ENCODE assay signal across 8 mouse cellular contexts in the genomic region with DNA sequence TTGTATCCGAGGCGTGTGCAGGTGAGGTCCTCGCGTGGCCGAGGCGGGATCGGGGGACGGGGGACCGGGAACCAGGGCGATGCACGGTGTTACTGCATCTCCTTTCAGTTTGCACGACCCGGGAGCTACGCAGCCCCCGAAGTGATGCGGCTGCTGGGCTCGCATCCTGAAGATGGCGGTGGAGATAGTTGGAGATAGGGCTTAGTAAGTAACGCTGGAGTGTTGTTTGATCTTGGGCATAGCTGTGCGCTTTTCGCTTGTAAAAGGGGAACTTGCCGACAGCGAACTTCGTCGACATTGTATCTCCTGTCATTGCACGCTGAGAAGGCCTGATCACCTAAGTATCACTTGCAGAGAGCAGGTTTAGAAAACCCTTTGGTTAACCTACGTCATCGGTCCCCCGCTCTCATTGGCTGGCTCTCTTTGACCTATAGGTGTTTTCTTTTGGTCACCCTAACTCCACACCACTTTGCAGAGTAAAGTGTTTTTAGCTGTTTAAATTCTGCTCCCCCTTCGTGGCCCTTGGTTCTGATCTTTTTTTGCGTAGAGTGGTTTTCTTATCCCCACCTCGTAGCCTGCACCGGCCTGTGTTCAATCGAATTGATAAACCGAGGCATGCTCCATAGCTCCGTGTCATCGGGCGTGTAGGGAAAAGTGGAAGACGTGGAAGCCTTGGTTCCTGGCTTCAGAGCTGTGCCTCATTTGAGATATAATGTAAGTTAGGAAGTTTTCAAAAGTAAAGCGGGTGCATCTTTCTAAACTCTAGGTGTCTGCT. TPM values are rescaled to one million over a fixed set of nuclear protein-coding genes. Genes with fewer than 3 reads are reported as not detected.
DNase-seq lines count a peak whose midpoint lies in the region; ATAC-seq lines count a peak whose summit lies in the region.

No protein-coding gene starts in this region.

- no peaks in the 10 kb centered on the region for H3K9me3 ChIP-seq in heart, embryonic 10.5 days
- no peaks in the 10 kb centered on the region for H3K9me3 ChIP-seq in forebrain, embryonic 14.5 days (replicated peaks; ENCODE audit: control insufficient read depth, low read length)
- no peaks in the 10 kb centered on the region for H3K9me3 ChIP-seq in midbrain, embryonic 12.5 days

- ATAC-seq in forebrain, embryonic 14.5 days, result no peak; the same call in 1 of the 2 replicates
- ATAC-seq in midbrain, embryonic 12.5 days (ENCODE audit: low FRiP score, low read depth), result 0 out of 2 replicates have a peak, but pooled peaks have one; percentile 5

- H3K4me1 ChIP-seq in heart, embryonic 10.5 days, result peaks cover 43% of the 10 kb centered on the region
- peaks cover 14% of the 10 kb centered on the region for H3K4me1 ChIP-seq in forebrain, embryonic 14.5 days (ENCODE audit: control insufficient read depth, insufficient read depth, low read length)
- H3K4me1 ChIP-seq in midbrain, embryonic 12.5 days, result peaks cover 33% of the 10 kb centered on the region

- peaks cover 5% of the 10 kb centered on the region; the same call in 1 of the 2 replicates for H3K36me3 ChIP-seq in heart, embryonic 10.5 days
- H3K36me3 ChIP-seq in forebrain, embryonic 14.5 days (ENCODE audit: control insufficient read depth, insufficient read depth, low read length), result no peaks in the 10 kb centered on the region
- H3K36me3 ChIP-seq in midbrain, embryonic 12.5 days, result no peaks in the 10 kb centered on the region

- intact Hi-C loops in heart, postnatal 25 days (cut with DNase I), result no loop called here
- intact Hi-C loops in left cerebral cortex, postnatal 36 days (cut with DNase I), result no loop called here

- peak overlapping the region; percentile 87 for H3K4me2 ChIP-seq in forebrain, embryonic 14.5 days (ENCODE audit: low read length)
- H3K4me2 ChIP-seq in midbrain, embryonic 12.5 days (replicated peaks), result peak overlapping the region; percentile 75

- no peaks in the 10 kb centered on the region for H3K27me3 ChIP-seq in heart, embryonic 10.5 days (ENCODE audit: insufficient read depth, poor library complexity, severe bottlenecking)
- no peaks in the 10 kb centered on the region for H3K27me3 ChIP-seq in forebrain, embryonic 14.5 days (replicated peaks; ENCODE audit: control insufficient read depth, insufficient read depth, low read length)
- H3K27me3 ChIP-seq in midbrain, embryonic 12.5 days, result no peaks in the 10 kb centered on the region

- DNase-seq in heart, embryonic 10.5 days (ENCODE audit: low spot score), result no peak
- DNase-seq in heart, postnatal 25 days (ENCODE audit: low spot score), result no peak
- DNase-seq in 416B (ENCODE audit: low read depth), result peak; percentile 80
- peak; percentile 47 to 53 for DNase-seq in adrenal gland, postnatal 36 days
- peak; percentile 42 for DNase-seq in forebrain, embryonic 14.5 days (ENCODE audit: low spot score)
- peak; percentile 46 for DNase-seq in layer of hippocampus, adult 9-11 months
- no peak for DNase-seq in left cerebral cortex, postnatal 36 days (ENCODE audit: low spot score in 2 of 2)

- H3K9ac ChIP-seq in forebrain, embryonic 14.5 days (ENCODE audit: low read length), result peak overlapping the region; percentile 88
- peak overlapping the region; percentile 93 for H3K9ac ChIP-seq in midbrain, embryonic 12.5 days (replicated peaks)

- H3K27ac ChIP-seq in heart, embryonic 10.5 days, result peak overlapping the region; percentile 98
- H3K27ac ChIP-seq in forebrain, embryonic 14.5 days (ENCODE audit: low read depth, low read length), result peak overlapping the region; percentile 99
- peak overlapping the region; percentile 98 for H3K27ac ChIP-seq in midbrain, embryonic 12.5 days (replicated peaks)

- WGBS in heart, embryonic 10.5 days, result 3% methylated on average over 40 of the region's 40 CpGs
- WGBS in forebrain, embryonic 14.5 days, result 5% methylated on average over 40 of the region's 40 CpGs
- 6% methylated on average over 40 of the region's 40 CpGs for WGBS in midbrain, embryonic 12.5 days

- H3K4me3 ChIP-seq in heart, embryonic 10.5 days, result peak overlapping the region; percentile 98
- H3K4me3 ChIP-seq in forebrain, embryonic 14.5 days (ENCODE audit: low read depth, low read length), result peak overlapping the region; percentile 81
- peak overlapping the region; percentile 94 for H3K4me3 ChIP-seq in midbrain, embryonic 12.5 days

RNA-seq across cellular contexts. Expression of gene Usp48, which starts 1.1 kb away (rescaled TPM):
- polyA plus RNA-seq in heart, embryonic 10.5 days (2016; fragmentation: Nextera tagmentation; extraction: Ambion mirVana), result 47.7 and 56.9 TPM in 2 replicates
- total RNA-seq in heart, postnatal 25 days (2021), result 10 to 100 TPM; 33.0 to 33.3 TPM
- total RNA-seq in adrenal gland, postnatal 36 days (2021), result 100 to 1,000 TPM; 100 to 116 TPM
- 52.4 and 68.4 TPM in 2 replicates for polyA plus RNA-seq in forebrain, embryonic 14.5 days (2014; fragmentation: Nextera tagmentation; extraction: Ambion mirVana)
- polyA plus RNA-seq in midbrain, embryonic 12.5 days (2016; fragmentation: Nextera tagmentation; extraction: Ambion mirVana), result 85.5 and 87.3 TPM in 2 replicates
- total RNA-seq in left cerebral cortex, postnatal 36 days (2021), result 100 to 1,000 TPM in 1 of 2 experiments, 10 to 100 TPM in 1; 97.9 to 139 TPM

RNA-seq across cellular contexts. Expression of gene Ldlrad2, which starts 20.3 kb away (rescaled TPM):
- polyA plus RNA-seq in heart, embryonic 10.5 days (2016; fragmentation: Nextera tagmentation; extraction: Ambion mirVana), result 0.39 TPM in 1 of 2 replicates, not detected in the other
- total RNA-seq in heart, postnatal 25 days (2021), result not detected
- total RNA-seq in adrenal gland, postnatal 36 days (2021), result not detected
- not detected in 2 replicates for polyA plus RNA-seq in forebrain, embryonic 14.5 days (2014; fragmentation: Nextera tagmentation; extraction: Ambion mirVana)
- not detected in 2 replicates for polyA plus RNA-seq in midbrain, embryonic 12.5 days (2016; fragmentation: Nextera tagmentation; extraction: Ambion mirVana)
- not detected for total RNA-seq in left cerebral cortex, postnatal 36 days (2021)

Comparison
In these comparisons a context has a peak if more than half of its experiments do, and no peak if none do; other contexts are left out.
1. DNase-seq: peak in 416B (single experiment), adrenal gland, postnatal 36 days (2 of 2), forebrain, embryonic 14.5 days (single experiment) and layer of hippocampus, adult 9-11 months (single experiment); none in heart, embryonic 10.5 days (single experiment), heart, postnatal 25 days (single experiment) and left cerebral cortex, postnatal 36 days (0 of 2).
2. Peak in every context shown above with its lines, with median percentiles within 50 percentile points of each other: H3K27ac ChIP-seq and H3K4me3 ChIP-seq.